Mouse (Mus musculus) lung, adult 2 months (tissue): ENCODE measurements around the gene Tmem126a.

ENCODE experiments used
- CTCF ChIP-seq: fragments of 200-500 bp; IDR thresholded peaks from 2 replicates; pipeline ENCODE4 v1.5.1; 2011; ENCODE audit warnings: mild to moderate bottlenecking, low read length, control low read depth; ENCODE audit not compliant: insufficient read depth
- POLR2A ChIP-seq: fragments of 200-500 bp; IDR thresholded peaks from 2 replicates; pipeline ENCODE4 v1.6.1; 2011; ENCODE audit warnings: low read depth, mild to moderate bottlenecking, control low read depth, low read length, borderline replicate concordance; ENCODE audit errors: extremely low read depth

GRCm38 (mm10) chr7:90432221-90432620 lies 24.8 kb downstream of the Tmem126a start:
- TF ChIP-seq POLR2A (no peak), CTCF (no peak)
